Mouse (Mus musculus) limb, embryonic 14.5 days (tissue): ENCODE measurements at regions not wholly inside any gene's neighbourhood (a gene's known extent, or its start where the extent isn't known, plus 50 kb on each side); places are given as distances from the start of the nearest gene placed in this dataset.

Experiments
- ATAC-seq: fragments of 200-750 bp; cut with Nextera tagmentation; 2 replicates; pipeline ENCODE4 v1.8.0; 2017; ENCODE audit warnings: low read depth, moderate number of reproducible peaks, moderate TSS enrichment; ENCODE audit not compliant: low FRiP score
- DNase-seq: peaks from one replicate; pipeline ENCODE4 v3.0.0-alpha.2; 2015; ENCODE audit warnings: low spot score
- H3K27ac ChIP-seq: fragments of 300-500 bp; sonication (generic); replicated peaks from 2 replicates; pipeline ENCODE4 v1.5.1; 2014; ENCODE audit warnings: low read depth, mild to moderate bottlenecking, low read length, moderate library complexity, mixed read lengths
- H3K27me3 ChIP-seq: fragments of 300-500 bp; sonication (generic); 2 replicates; pipeline ENCODE4 v1.6.1; 2014; ENCODE audit warnings: low read length, mixed read lengths; ENCODE audit not compliant: control insufficient read depth, insufficient read depth
- H3K36me3 ChIP-seq: fragments of 300-500 bp; sonication (generic); 2 replicates; pipeline ENCODE4 v1.6.1; 2014; ENCODE audit warnings: mild to moderate bottlenecking, low read length, moderate library complexity, mixed read lengths; ENCODE audit not compliant: control insufficient read depth, insufficient read depth
- H3K4me1 ChIP-seq: fragments of 300-500 bp; sonication (generic); 2 replicates; pipeline ENCODE4 v1.6.1; 2014; ENCODE audit warnings: antibody characterized with exemption, low read length, mixed read lengths; ENCODE audit not compliant: control insufficient read depth, insufficient read depth
- H3K4me2 ChIP-seq: fragments of 300-500 bp; sonication (generic); replicated peaks from 2 replicates; pipeline ENCODE4 v1.6.1; 2014; ENCODE audit warnings: low read depth, mild to moderate bottlenecking, low read length, moderate library complexity; ENCODE audit not compliant: severe bottlenecking
- H3K4me3 ChIP-seq: fragments of 300-500 bp; sonication (generic); replicated peaks from 2 replicates; pipeline ENCODE4 v1.5.1; 2014; ENCODE audit warnings: low read length
- H3K9ac ChIP-seq: fragments of 300-500 bp; sonication (generic); 2 replicates; pipeline ENCODE4 v1.6.1; 2014; ENCODE audit warnings: mild to moderate bottlenecking, low read depth, low read length, moderate library complexity; ENCODE audit not compliant: severe bottlenecking
- H3K9me3 ChIP-seq: fragments of 300-500 bp; sonication (generic); 2 replicates; pipeline ENCODE4 v1.6.1; 2016; ENCODE audit warnings: low read length; ENCODE audit not compliant: control insufficient read depth
- POLR2A ChIP-seq: fragments of 200-500 bp; IDR thresholded peaks from 2 replicates; pipeline ENCODE4 v1.8.0; 2012; ENCODE audit warnings: inconsistent platforms, mild to moderate bottlenecking, moderate library complexity, borderline replicate concordance; ENCODE audit not compliant: insufficient read depth, insufficient read length; ENCODE audit errors: extremely low read depth
- WGBS: fragments of 180-500 bp; shearing (Covaris S2); extraction: QIAGEN DNeasy Blood & Tissue Kit; methylation state at CpG from one replicate; pipeline ENCODE4 v1.1.7; 2014; 5-methylcytosine and 5-hydroxymethylcytosine counted together

- ATAC-seq (peak; percentile 86), DNase-seq (peak; percentile 57)
- Histone ChIP-seq H3K9me3 (no peaks in the 10 kb centered on the region), H3K36me3 (no peaks in the 10 kb centered on the region), H3K4me3 (peak overlapping the region; percentile 39), H3K4me2 (peak overlapping the region; percentile 50), H3K4me1 (0 out of 2 replicates have a peak, but pooled peaks cover 2% of the 10 kb centered on the region), H3K27ac (no peak overlapping the region), H3K9ac (peak overlapping the region; percentile 52; the same call in 1 of the 2 replicates), H3K27me3 (no peaks in the 10 kb centered on the region)
- 21% methylated on average over 14 of the region's 14 CpGs for WGBS
- no peak for TF ChIP-seq POLR2A
These were observed 312.1 kb downstream of the Zfp706 start for GRCm38 (mm10) chr15:36695199-36696129.

- DNase-seq (no peak), ATAC-seq (no peak)
- Histone ChIP-seq H3K4me3 (no peak overlapping the region), H3K27me3 (no peaks in the 10 kb centered on the region), H3K4me1 (peaks cover 8% of the 10 kb centered on the region; the same call in 1 of the 2 replicates), H3K9ac (no peak overlapping the region), H3K27ac (no peak overlapping the region), H3K9me3 (no peaks in the 10 kb centered on the region), H3K4me2 (no peak overlapping the region), H3K36me3 (no peaks in the 10 kb centered on the region)
- TF ChIP-seq POLR2A = no peak
- 55% methylated on average over 15 of the region's 15 CpGs for WGBS
These were observed 316.4 kb downstream of the Zfp706 start for GRCm38 (mm10) chr15:36691002-36691652.

DNA sequence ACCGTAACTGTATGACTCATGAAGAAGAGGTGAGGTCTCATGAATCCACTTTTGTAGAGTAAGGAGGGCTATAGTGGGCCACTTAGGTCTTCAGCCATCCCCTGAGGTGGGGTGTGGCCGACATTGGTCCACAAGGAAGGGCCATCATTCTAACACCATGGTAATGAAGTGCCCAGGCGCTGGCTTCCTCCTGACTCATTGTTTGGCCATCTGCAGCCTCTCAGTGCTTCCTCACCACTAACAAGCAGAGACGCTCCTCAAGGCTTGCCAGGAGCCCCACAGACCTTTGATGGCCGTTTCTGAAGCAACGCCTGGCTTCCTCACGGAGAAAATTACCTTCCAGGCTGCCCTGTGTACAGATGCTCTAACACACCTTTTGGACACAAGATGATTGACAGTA lies 317.7 kb downstream of the Zfp706 start:
- H3K9me3 ChIP-seq = no peaks in the 10 kb centered on the region
- H3K27me3 ChIP-seq = no peaks in the 10 kb centered on the region
- DNase-seq = no peak
- no peak overlapping the region for H3K9ac ChIP-seq
- H3K36me3 ChIP-seq = no peaks in the 10 kb centered on the region
- ATAC-seq = no peak
- no peak for TF ChIP-seq POLR2A
- WGBS = 63% methylated on average over 7 of the region's 7 CpGs
- H3K4me3 ChIP-seq = no peak overlapping the region
- no peak overlapping the region for H3K4me2 ChIP-seq
- H3K4me1 ChIP-seq = peaks cover 7% of the 10 kb centered on the region; the same call in 1 of the 2 replicates
- H3K27ac ChIP-seq = no peak overlapping the region

- no peaks in the 10 kb centered on the region for H3K9me3 ChIP-seq
- H3K36me3 ChIP-seq = no peaks in the 10 kb centered on the region
- no peak overlapping the region for H3K9ac ChIP-seq
- no peak for TF ChIP-seq POLR2A
- DNase-seq (no peak), ATAC-seq (no peak)
- no peak overlapping the region for H3K4me3 ChIP-seq
- WGBS = 61% methylated on average over 3 of the region's 3 CpGs
- no peak overlapping the region for H3K27ac ChIP-seq
- H3K27me3 ChIP-seq = no peaks in the 10 kb centered on the region
- H3K4me1 ChIP-seq = peaks cover 7% of the 10 kb centered on the region
- no peak overlapping the region for H3K4me2 ChIP-seq
These were observed 318.3 kb downstream of the Zfp706 start for GRCm38 (mm10) chr15:36689301-36689700.

- 7% methylated on average over 17 of the region's 17 CpGs for WGBS
These were observed 319.4 kb downstream of the Zfp706 start for GRCm38 (mm10) chr15:36688051-36688754.

More at GRCm38 (mm10) chr15:36688051-36688754, 319.4 kb downstream of the Zfp706 start:
- Histone ChIP-seq H3K9ac (no peak overlapping the region; the same call in 1 of the 2 replicates), H3K36me3 (no peaks in the 10 kb centered on the region), H3K27me3 (no peaks in the 10 kb centered on the region), H3K27ac (no peak overlapping the region), H3K4me3 (no peak overlapping the region), H3K9me3 (no peaks in the 10 kb centered on the region), H3K4me2 (peak overlapping the region; percentile 18; the same call in 1 of the 2 replicates), H3K4me1 (peaks cover 7% of the 10 kb centered on the region)
- no peak for ATAC-seq
- no peak for TF ChIP-seq POLR2A
- DNase-seq = no peak
